Mouse (Mus musculus): ENCODE results near the gene Syt2.

DNA sequence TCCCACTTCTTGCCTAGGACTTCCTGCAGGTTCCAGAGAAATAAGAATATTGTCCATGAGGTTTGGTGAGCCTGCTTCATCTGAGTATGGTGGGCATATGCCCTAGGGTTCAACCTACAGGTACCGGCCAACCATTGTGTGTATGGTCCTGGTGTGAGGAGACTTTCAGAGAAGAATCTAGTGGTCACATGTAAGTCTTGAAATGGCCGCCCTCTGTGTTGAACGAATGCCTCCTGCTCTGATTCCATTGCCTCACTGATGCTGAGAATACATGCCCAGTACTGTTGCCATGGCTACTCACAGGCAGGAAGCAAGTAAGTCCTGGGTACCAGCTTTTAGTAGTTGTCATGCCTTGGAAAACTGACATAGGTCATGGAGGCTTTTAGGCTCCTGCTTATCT is 10.2 kb upstream of the Syt2 start:
- TF ChIP-seq GATA1 (IDR thresholded peaks at IDR 0.05; ENCODE audit: low read length) (no peak), TAL1 (IDR thresholded peaks at IDR 0.05; ENCODE audit: low read length) (no peak)

Measured in erythroblast, embryonic 14.5 days (primary cell).